Mouse (Mus musculus) stomach, postnatal 0 days (tissue): Measurements from ENCODE around the gene Cacng2.

Experiments used
- CTCF ChIP-seq: IDR thresholded peaks from 2 replicates; pipeline ENCODE4 v1.5.1; 2016; ENCODE audit warnings: antibody characterized with exemption, low read depth, mild to moderate bottlenecking, moderate library complexity
- EP300 ChIP-seq: optimal IDR thresholded peaks from 2 replicates; pipeline ENCODE3; 2016; ENCODE audit warnings: antibody characterized with exemption

GRCm38 (mm10) chr15:78119704-78120103 lies at the start of gene Cacng2:
- TF ChIP-seq EP300 (no peak), CTCF (peak; percentile 46)
